Mouse (Mus musculus): ENCODE measurements around the gene Sept1. TPM values are rescaled to one million over a fixed set of nuclear protein-coding genes. Genes with fewer than 3 reads are reported as not detected.
A peak's percentile ranks its signal among the peaks of the same experiment; 100 is the strongest.
"Not testable (repeated sequence)": the region's sequence is repeated elsewhere in the genome, so short reads cannot be mapped to it uniquely, and the experiment has no call there.

The Sept1 gene
- polyA plus RNA-seq, 1 experiment from 2014 or later = 38.6 TPM

- H3K9me3 ChIP-seq; H3K27ac ChIP-seq (replicated peaks); H3K9ac ChIP-seq (replicated peaks); H3K27me3 ChIP-seq; H3K4me3 ChIP-seq; ATAC-seq (ENCODE audit: low FRiP score, low read depth); H3K4me2 ChIP-seq (replicated peaks): not testable (repeated sequence)
- Histone ChIP-seq H3K4me1 (peaks cover 26% of the 10 kb centered on the region), H3K36me3 (peaks cover 18% of the 10 kb centered on the region)
- WGBS = 92% methylated on average over 8 of the region's 8 CpGs
Measured at GRCm38 (mm10) chr7:127250511-127250910, 17.6 kb upstream of the Sept1 start.

GRCm38 (mm10) chr7:127244658-127245510 is 12.0 kb upstream of the Sept1 start:
- Histone ChIP-seq H3K36me3 (peaks cover 16% of the 10 kb centered on the region), H3K27ac (replicated peaks) (peak overlapping the region; percentile 83), H3K9me3 (no peaks in the 10 kb centered on the region), H3K4me1 (peaks cover 28% of the 10 kb centered on the region), H3K27me3 (no peaks in the 10 kb centered on the region), H3K4me3 (peak overlapping the region; percentile 60), H3K4me2 (replicated peaks) (peak overlapping the region; percentile 78), H3K9ac (replicated peaks) (peak overlapping the region; percentile 82)
- peak; percentile 75; the same call in 1 of the 2 replicates for ATAC-seq (ENCODE audit: low FRiP score, low read depth)
- WGBS = 17% methylated on average over 24 of the region's 33 CpGs

GRCm38 (mm10) chr7:127243870-127244657 is 11.1 kb upstream of the Sept1 start, which contains the start of gene Zfp771:
TSS of gene Zfp771 (plus strand) at chr7:127244274.
- 1% methylated on average over 39 of the region's 56 CpGs for WGBS
- Histone ChIP-seq H3K9me3 (no peaks in the 10 kb centered on the region), H3K4me3 (peak within 1 kb of the TSS; percentile 60), H3K4me1 (peaks cover 28% of the 10 kb centered on the region), H3K27ac (replicated peaks) (peak within 1 kb of the TSS; percentile 83), H3K9ac (replicated peaks) (peak within 1 kb of the TSS; percentile 82), H3K36me3 (peaks cover 14% of the 10 kb centered on the region), H3K4me2 (replicated peaks) (peak within 1 kb of the TSS; percentile 78), H3K27me3 (no peaks in the 10 kb centered on the region)
- ATAC-seq (ENCODE audit: low FRiP score, low read depth) = peak; percentile 97

- Histone ChIP-seq H3K27me3 (no peaks in the 10 kb centered on the region), H3K9ac (replicated peaks) (peak overlapping the region; percentile 82), H3K4me2 (replicated peaks) (peak overlapping the region; percentile 78), H3K4me3 (peak overlapping the region; percentile 60), H3K4me1 (peaks cover 28% of the 10 kb centered on the region), H3K9me3 (no peaks in the 10 kb centered on the region), H3K36me3 (peaks cover 20% of the 10 kb centered on the region), H3K27ac (replicated peaks) (peak overlapping the region; percentile 83)
- WGBS = 48% methylated on average over 2 of the region's 2 CpGs
- no peak for ATAC-seq (ENCODE audit: low FRiP score, low read depth)
Measured at GRCm38 (mm10) chr7:127243361-127243867, 10.5 kb upstream of the Sept1 start.

- no peak overlapping the region; the same call in 1 of the 2 replicates for H3K9ac ChIP-seq (replicated peaks)
Measured at GRCm38 (mm10) chr7:127234777-127235176, 1.8 kb upstream of the Sept1 start.

GRCm38 (mm10) chr7:127233765-127234164 is 835 bp upstream of the Sept1 start:
- Histone ChIP-seq H3K4me1 (peaks cover 31% of the 10 kb centered on the region), H3K4me3 (peak overlapping the region; percentile 91), H3K36me3 (peaks cover 59% of the 10 kb centered on the region), H3K4me2 (replicated peaks) (peak overlapping the region; percentile 84), H3K27me3 (no peaks in the 10 kb centered on the region), H3K27ac (replicated peaks) (peak overlapping the region; percentile 100), H3K9me3 (no peaks in the 10 kb centered on the region), H3K9ac (replicated peaks) (peak overlapping the region; percentile 94)
- 6% methylated on average over 9 of the region's 9 CpGs for WGBS
- ATAC-seq (ENCODE audit: low FRiP score, low read depth) = no peak

More at GRCm38 (mm10) chr7:127234777-127235176, 1.8 kb upstream of the Sept1 start:
- H3K9me3 ChIP-seq = no peaks in the 10 kb centered on the region
- H3K27me3 ChIP-seq = no peaks in the 10 kb centered on the region
- H3K4me3 ChIP-seq = peak overlapping the region; percentile 91
- ATAC-seq (ENCODE audit: low FRiP score, low read depth) = no peak
- H3K4me2 ChIP-seq (replicated peaks) = peak overlapping the region; percentile 84
- peaks cover 58% of the 10 kb centered on the region for H3K36me3 ChIP-seq
- H3K27ac ChIP-seq (replicated peaks) = no peak overlapping the region
- 99% methylated on average over 2 of the region's 2 CpGs for WGBS
- H3K4me1 ChIP-seq = peaks cover 30% of the 10 kb centered on the region

- Histone ChIP-seq H3K9ac (replicated peaks) (peak overlapping the region; percentile 94), H3K4me3 (peak overlapping the region; percentile 91), H3K9me3 (no peaks in the 10 kb centered on the region), H3K27me3 (no peaks in the 10 kb centered on the region), H3K4me2 (replicated peaks) (peak overlapping the region; percentile 84), H3K4me1 (peaks cover 31% of the 10 kb centered on the region), H3K36me3 (peaks cover 57% of the 10 kb centered on the region), H3K27ac (replicated peaks) (peak overlapping the region; percentile 100)
- peak; percentile 20 for ATAC-seq (ENCODE audit: low FRiP score, low read depth)
- under 1% methylated on average over 27 of the region's 27 CpGs for WGBS
Measured at GRCm38 (mm10) chr7:127233368-127233749, 429 bp upstream of the Sept1 start.

- peak overlapping the region; percentile 94 for H3K9ac ChIP-seq (replicated peaks)
- peak overlapping the region; percentile 100 for H3K27ac ChIP-seq (replicated peaks)
- no peaks in the 10 kb centered on the region for H3K27me3 ChIP-seq
- H3K4me3 ChIP-seq = peak overlapping the region; percentile 91
- peaks cover 49% of the 10 kb centered on the region for H3K36me3 ChIP-seq
- no peaks in the 10 kb centered on the region for H3K9me3 ChIP-seq
- peak overlapping the region; percentile 84 for H3K4me2 ChIP-seq (replicated peaks)
- WGBS = 8% methylated on average over 20 of the region's 20 CpGs
- H3K4me1 ChIP-seq = peaks cover 31% of the 10 kb centered on the region
- no peak for ATAC-seq (ENCODE audit: low FRiP score, low read depth)
Measured at GRCm38 (mm10) chr7:127231826-127232621, 906 bp downstream of the Sept1 start.

- 80% methylated on average over 3 of the region's 3 CpGs for WGBS
- no peak for ATAC-seq (ENCODE audit: low FRiP score, low read depth)
- peak overlapping the region; percentile 84 for H3K4me2 ChIP-seq (replicated peaks)
- no peaks in the 10 kb centered on the region for H3K9me3 ChIP-seq
- H3K4me1 ChIP-seq = peaks cover 31% of the 10 kb centered on the region
- peak overlapping the region; percentile 94 for H3K9ac ChIP-seq (replicated peaks)
- H3K36me3 ChIP-seq = peaks cover 43% of the 10 kb centered on the region
- peak overlapping the region; percentile 100 for H3K27ac ChIP-seq (replicated peaks)
- peak overlapping the region; percentile 91 for H3K4me3 ChIP-seq
- H3K27me3 ChIP-seq = no peaks in the 10 kb centered on the region
Measured at GRCm38 (mm10) chr7:127231376-127231775, 1.6 kb downstream of the Sept1 start.

- Histone ChIP-seq H3K36me3 (peaks cover 28% of the 10 kb centered on the region; the same call in 1 of the 2 replicates), H3K4me1 (peaks cover 21% of the 10 kb centered on the region), H3K9ac (replicated peaks) (no peak overlapping the region), H3K4me3 (no peak overlapping the region), H3K27me3 (no peaks in the 10 kb centered on the region), H3K4me2 (replicated peaks) (no peak overlapping the region), H3K9me3 (no peaks in the 10 kb centered on the region), H3K27ac (replicated peaks) (no peak overlapping the region)
- WGBS = 68% methylated on average over 4 of the region's 4 CpGs
- no peak for ATAC-seq (ENCODE audit: low FRiP score, low read depth)
Measured at GRCm38 (mm10) chr7:127228615-127229303, 4.2 kb downstream of the Sept1 start.
